Mouse (Mus musculus) hindbrain, embryonic 10.5 days (tissue): Measurements from ENCODE around the gene Mogs. TPM values are rescaled to one million over a fixed set of nuclear protein-coding genes. Genes with fewer than 3 reads are reported as not detected.

Source experiments
- DNase-seq: peaks from one replicate; pipeline ENCODE4 v3.0.0-alpha.2; 2017; ENCODE audit warnings: low spot score
- H3K27ac ChIP-seq: fragments of 300-500 bp; sonication (generic); 2 replicates; pipeline ENCODE4 v1.5.1; 2016; ENCODE audit warnings: mild to moderate bottlenecking, moderate library complexity
- H3K27me3 ChIP-seq: fragments of 300-500 bp; sonication (generic); 2 replicates; pipeline ENCODE4 v1.6.1; 2016; ENCODE audit warnings: mild to moderate bottlenecking; ENCODE audit not compliant: poor library complexity, insufficient read depth, severe bottlenecking
- H3K36me3 ChIP-seq: fragments of 300-500 bp; sonication (generic); 2 replicates; pipeline ENCODE4 v1.6.1; 2016; ENCODE audit warnings: mild to moderate bottlenecking, moderate library complexity
- H3K4me1 ChIP-seq: fragments of 300-500 bp; sonication (generic); replicated peaks from 2 replicates; pipeline ENCODE4 v1.6.1; 2016; ENCODE audit warnings: mild to moderate bottlenecking
- H3K4me3 ChIP-seq: fragments of 300-500 bp; sonication (generic); 2 replicates; pipeline ENCODE4 v1.5.1; 2016; ENCODE audit warnings: mild to moderate bottlenecking, moderate library complexity
- H3K9me3 ChIP-seq: fragments of 300-500 bp; sonication (generic); 2 replicates; pipeline ENCODE4 v1.6.1; 2016; ENCODE audit warnings: mild to moderate bottlenecking, moderate library complexity
- WGBS: fragments of 180-500 bp; shearing (Covaris S2); methylation state at CpG from one replicate; pipeline ENCODE4 v1.1.7; 2016; 5-methylcytosine and 5-hydroxymethylcytosine counted together
- polyA plus RNA-seq: library from polyadenylated mRNA; unstranded; fragments of >200 nt; fragmentation: Nextera tagmentation; extraction: Ambion mirVana; gene quantifications from 2 replicates; pipeline ENCODE4 v1.2.1, GENCODE M21; 2016

Gene Mogs
- polyA plus RNA-seq, 1 experiment from 2014 or later, result 37.9 TPM

DNA sequence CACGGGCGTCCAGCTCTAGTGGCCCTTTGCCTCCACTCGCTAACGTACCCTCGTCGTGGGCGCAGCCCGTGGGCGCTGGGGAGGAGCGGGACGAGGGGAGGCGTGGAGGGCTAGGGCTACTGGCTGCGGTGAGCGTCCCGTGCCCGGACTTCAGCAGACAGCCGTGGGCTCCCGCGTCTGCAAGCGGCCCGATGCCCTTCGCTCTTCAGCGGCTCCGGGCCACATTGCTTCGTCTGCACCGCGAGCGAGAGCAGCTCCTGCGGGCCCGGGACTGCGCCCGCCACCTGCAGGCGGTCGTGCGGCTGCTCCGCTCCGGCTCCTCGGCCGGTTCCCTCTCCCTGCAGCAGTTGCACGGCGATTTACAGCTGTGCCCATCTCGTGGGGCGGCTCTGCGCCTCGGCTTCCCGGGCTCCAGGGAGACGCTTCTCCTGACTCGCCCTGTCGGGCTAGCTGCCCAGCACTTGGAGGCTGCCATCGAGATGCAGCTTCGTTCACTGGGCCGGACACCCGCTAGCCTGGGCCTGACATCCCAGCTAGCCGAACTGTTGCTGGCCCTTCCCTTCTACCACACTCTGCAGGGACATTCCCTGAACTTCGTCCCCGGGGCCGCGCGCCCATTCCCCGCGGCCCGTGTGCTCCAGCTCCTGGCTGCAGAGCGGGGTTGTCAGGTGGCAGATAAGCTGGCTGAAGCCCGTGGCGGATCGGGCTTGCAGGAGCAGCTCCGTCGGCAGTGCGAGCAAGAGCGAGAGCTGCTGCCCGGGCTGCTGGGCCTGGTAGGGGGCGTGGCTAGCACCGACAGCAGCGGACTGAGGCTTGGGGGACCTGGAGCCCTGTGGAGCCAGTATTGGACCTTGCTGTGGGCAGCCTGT lies 13.4 kb upstream of the Mogs start:
- WGBS, result under 1% methylated on average over 74 of the region's 74 CpGs
- DNase-seq, result peak; percentile 74

DNA sequence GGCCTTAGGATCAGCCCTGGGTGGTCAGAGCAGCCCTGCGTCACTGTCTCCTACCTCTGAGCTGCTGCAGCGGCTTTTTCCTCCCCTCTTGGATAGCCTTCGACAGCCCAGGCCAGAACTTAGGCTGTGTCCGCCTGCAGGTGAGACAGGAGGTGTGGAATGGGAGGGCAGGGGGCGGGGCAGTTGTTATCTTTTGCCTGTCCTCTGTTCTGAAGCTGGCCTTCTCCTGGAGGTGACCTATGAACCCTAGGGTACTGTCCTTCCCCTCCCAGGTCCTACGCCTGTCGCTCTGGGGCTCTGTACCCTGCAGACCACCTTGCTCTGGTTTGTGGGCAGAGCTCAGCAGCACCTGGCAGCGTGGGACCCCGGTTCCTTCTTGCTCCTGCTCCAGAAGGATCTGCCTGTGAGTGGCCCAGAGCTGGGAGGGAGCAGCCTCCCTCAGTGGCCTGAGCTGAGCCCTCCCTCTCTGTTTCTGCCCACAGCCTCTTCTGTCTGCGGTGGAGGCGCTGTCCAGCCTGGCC lies 12.1 kb upstream of the Mogs start:
- WGBS, result 41% methylated on average over 11 of the region's 11 CpGs
- peak overlapping the region; percentile 76 for H3K4me3 ChIP-seq

More for the DNA sequence above, 13.4 kb upstream of the Mogs start:
- Histone ChIP-seq H3K27me3 (peaks cover 25% of the 10 kb centered on the region), H3K36me3 (no peaks in the 10 kb centered on the region), H3K9me3 (no peaks in the 10 kb centered on the region), H3K4me3 (peak overlapping the region; percentile 76), H3K4me1 (peaks cover 22% of the 10 kb centered on the region), H3K27ac (peak overlapping the region; percentile 86)

DNA sequence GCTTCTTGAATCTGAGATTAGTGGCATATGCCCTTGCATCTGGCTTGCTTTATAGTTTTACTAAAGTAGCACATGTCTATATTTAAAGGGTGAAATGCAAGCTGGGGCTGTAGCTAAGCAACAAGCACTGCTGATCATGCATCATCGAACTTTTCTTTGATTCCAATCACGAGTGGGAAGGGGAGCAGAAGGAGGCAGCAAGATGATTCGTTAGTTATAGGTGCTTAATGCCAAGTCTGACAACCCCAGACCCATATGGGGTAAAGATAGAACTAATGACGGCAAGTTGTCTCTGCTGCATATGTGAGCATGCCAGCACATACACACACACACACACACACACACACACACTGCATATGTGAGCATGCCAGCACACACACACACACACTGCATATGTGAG lies 11.1 kb upstream of the Mogs start:
- no peak for DNase-seq
- Histone ChIP-seq H3K4me3 (no peak overlapping the region), H3K36me3 (0 out of 2 replicates have a peak, but pooled peaks cover 3% of the 10 kb centered on the region), H3K4me1 (peaks cover 38% of the 10 kb centered on the region), H3K27me3 (peaks cover 25% of the 10 kb centered on the region), H3K27ac (no peak overlapping the region), H3K9me3 (no peaks in the 10 kb centered on the region)
- WGBS, result 77% methylated on average over 4 of the region's 4 CpGs

More for the DNA sequence above, 12.1 kb upstream of the Mogs start:
- Histone ChIP-seq H3K9me3 (no peaks in the 10 kb centered on the region), H3K27me3 (peaks cover 25% of the 10 kb centered on the region), H3K27ac (no peak overlapping the region; the same call in 1 of the 2 replicates), H3K36me3 (0 out of 2 replicates have a peak, but pooled peaks cover 3% of the 10 kb centered on the region), H3K4me1 (peaks cover 32% of the 10 kb centered on the region)
- no peak for DNase-seq

DNA sequence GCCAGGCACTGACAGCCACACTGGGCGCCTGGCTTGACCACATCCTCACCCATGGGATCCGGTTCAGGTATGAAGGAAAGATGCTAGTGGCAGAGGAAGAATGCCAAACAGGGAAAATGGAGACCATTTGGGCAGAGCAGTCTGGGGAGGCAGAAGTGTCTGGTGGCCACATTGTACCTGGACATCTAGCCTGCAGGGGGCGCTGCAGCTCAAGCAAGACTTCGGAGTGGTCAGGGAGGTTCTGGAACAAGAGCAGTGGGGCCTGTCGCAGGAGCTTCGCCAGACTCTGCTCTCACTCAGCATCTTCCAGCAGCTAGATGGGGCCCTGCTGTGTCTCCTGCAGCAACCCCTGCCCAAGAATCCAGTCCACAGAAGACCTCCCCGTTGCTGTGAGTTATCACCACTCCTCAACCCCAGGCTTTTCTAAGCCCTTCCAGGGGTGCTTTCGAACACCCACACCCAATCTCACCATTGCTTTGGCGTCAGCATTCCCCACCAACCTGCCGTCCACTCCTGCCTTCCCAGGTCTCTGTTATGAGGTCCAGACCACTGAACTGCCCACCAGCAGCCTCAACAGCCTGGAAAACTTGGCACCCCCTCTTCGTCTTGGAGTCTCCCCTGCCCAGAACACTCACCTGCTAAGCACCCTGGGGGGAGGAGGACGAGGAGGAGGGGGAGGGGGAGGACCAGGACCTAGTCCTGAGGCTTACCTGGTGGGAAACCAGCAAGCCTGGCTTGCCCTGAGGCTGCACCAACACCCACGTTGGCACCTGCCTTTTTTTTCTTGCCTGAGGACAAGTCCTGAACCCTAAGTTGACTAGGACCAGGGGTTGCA lies 7.5 kb upstream of the Mogs start:
- H3K27ac ChIP-seq, result peak overlapping the region; percentile 93

DNA sequence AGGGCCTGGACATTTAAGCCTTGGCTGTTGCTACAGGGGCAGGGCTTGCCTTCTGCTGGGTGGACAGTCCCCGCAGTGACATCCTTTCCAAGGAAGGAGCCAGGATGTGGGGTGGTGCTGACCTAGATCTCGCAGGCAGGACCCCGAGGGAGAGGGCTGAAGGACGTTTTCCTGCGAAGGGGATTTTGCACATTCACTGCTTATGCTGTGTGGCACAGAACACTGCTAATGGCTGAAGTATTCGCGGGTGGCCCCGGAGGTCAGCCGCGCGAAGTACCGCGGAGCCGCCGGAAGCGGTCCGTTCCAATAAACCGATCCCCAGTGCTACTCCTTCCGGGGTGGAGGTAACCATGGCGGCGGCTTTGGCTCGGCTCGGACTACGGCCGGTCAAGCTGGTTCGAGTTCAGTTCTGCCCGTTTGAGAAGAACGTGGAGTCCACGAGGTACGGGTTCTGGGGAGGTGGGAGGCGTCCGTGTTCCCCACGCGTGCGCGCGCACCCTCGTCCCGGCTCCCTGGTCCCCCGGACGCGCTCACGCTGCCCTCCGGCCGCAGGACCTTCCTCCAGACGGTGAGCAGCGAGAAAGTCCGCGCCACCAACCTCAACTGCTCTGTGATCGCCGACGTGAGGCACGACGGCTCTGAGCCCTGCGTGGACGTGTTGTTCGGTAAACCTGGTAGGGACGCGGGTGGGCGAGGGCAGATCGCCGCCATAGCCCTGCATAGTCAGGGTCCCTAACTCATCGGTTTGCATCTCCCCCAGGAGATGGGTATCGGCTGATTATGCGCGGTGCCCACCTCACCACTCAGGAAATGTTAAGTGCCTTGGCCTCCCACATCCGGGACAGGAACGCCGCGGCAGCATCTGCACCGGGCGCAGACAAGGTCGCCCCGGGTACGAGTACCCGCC lies 6.3 kb upstream of the Mogs start, which contains the start of gene Mrpl53:
Gene Mrpl53 (plus strand): TSS at position 279 of the 907 bp plus-strand sequence.
- H3K9me3 ChIP-seq, result no peaks in the 10 kb centered on the region

More for the DNA sequence above, 7.5 kb upstream of the Mogs start:
- no peaks in the 10 kb centered on the region for H3K9me3 ChIP-seq
- H3K27me3 ChIP-seq, result peaks cover 9% of the 10 kb centered on the region
- peaks cover 14% of the 10 kb centered on the region; the same call in 1 of the 2 replicates for H3K36me3 ChIP-seq
- H3K4me1 ChIP-seq, result peaks cover 37% of the 10 kb centered on the region
- 31% methylated on average over 13 of the region's 13 CpGs for WGBS
- peak; percentile 85 for DNase-seq
- peak overlapping the region; percentile 80 for H3K4me3 ChIP-seq

DNA sequence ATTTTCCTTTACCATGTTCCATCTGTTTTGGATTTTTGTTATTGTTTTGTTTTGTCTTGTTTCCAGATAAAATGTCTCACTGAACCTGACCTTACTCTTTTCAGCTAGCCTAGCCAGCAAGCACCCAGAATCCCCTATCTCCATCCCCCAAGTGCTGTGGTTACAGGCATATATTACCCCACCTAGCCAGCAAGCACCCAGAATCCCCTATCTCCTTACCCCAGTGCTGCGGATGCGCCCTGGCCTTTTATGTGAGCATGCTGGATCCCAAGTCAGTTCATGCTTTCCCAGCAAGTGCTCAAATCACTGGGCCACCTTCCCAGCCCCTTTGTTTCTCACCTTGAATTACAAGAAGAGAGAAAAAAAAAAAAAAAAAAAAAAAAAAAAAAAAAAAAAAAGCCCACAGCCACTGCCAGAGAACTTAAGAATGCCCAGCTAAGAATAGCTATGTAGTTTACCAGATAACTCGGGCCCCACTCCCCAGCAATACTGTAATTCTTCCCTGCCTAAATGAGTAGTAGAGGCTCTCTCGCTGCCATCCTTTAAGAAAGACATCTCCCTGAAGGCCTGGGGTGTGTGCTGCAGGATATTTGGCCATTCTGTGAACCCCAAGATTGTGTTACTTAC lies 3.7 kb upstream of the Mogs start:
- H3K36me3 ChIP-seq, result peaks cover 16% of the 10 kb centered on the region
- WGBS, result 91% methylated on average over 4 of the region's 4 CpGs
- no peaks in the 10 kb centered on the region for H3K9me3 ChIP-seq
- H3K4me1 ChIP-seq, result peaks cover 51% of the 10 kb centered on the region
- H3K27me3 ChIP-seq, result no peaks in the 10 kb centered on the region
- H3K4me3 ChIP-seq, result no peak overlapping the region
- DNase-seq, result no peak
- no peak overlapping the region for H3K27ac ChIP-seq

More for the DNA sequence above, 6.3 kb upstream of the Mogs start, which contains the start of gene Mrpl53:
- Histone ChIP-seq H3K27me3 (no peaks in the 10 kb centered on the region), H3K4me1 (peaks cover 29% of the 10 kb centered on the region), H3K27ac (peak within 1 kb of the TSS; percentile 93), H3K4me3 (peak within 1 kb of the TSS; percentile 80), H3K36me3 (peaks cover 14% of the 10 kb centered on the region; the same call in 1 of the 2 replicates)
- DNase-seq, result peak; percentile 84
- WGBS, result under 1% methylated on average over 76 of the region's 76 CpGs

DNA sequence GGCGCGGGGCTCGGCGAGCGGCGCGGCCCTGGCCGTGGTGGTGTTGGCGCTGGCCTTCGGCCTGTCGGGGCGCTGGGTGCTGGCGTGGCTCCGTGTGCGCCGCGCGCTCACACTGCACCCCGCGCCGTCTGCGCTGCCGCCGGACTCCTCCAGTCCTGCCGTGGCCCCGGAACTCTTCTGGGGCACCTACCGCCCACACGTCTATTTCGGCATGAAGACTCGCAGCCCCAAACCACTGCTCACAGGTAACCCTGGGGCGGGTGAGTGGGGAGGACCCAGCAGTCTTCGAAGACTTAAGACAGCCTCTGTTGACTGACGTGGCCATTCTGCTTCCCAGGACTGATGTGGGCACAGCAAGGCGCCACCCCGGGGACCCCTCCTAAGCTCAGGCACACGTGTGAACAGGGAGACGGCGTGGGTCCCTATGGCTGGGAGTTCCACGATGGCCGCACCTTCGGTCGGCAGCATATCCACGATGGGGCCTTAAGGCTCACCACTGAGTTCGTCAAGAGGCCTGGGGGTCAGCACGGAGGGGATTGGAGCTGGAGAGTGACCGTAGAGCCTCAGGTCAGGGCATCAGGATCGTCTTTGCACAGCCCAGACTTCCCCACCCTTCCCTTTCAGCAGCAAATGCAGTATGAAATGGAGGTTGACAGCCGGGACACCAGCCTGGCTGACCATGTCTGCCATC lies 531 bp downstream of the Mogs start:
- Histone ChIP-seq H3K27ac (peak overlapping the region; percentile 92), H3K27me3 (no peaks in the 10 kb centered on the region), H3K4me1 (peaks cover 59% of the 10 kb centered on the region), H3K4me3 (peak overlapping the region; percentile 89), H3K9me3 (no peaks in the 10 kb centered on the region), H3K36me3 (peaks cover 42% of the 10 kb centered on the region)
- DNase-seq, result no peak
- 2% methylated on average over 48 of the region's 48 CpGs for WGBS

DNA sequence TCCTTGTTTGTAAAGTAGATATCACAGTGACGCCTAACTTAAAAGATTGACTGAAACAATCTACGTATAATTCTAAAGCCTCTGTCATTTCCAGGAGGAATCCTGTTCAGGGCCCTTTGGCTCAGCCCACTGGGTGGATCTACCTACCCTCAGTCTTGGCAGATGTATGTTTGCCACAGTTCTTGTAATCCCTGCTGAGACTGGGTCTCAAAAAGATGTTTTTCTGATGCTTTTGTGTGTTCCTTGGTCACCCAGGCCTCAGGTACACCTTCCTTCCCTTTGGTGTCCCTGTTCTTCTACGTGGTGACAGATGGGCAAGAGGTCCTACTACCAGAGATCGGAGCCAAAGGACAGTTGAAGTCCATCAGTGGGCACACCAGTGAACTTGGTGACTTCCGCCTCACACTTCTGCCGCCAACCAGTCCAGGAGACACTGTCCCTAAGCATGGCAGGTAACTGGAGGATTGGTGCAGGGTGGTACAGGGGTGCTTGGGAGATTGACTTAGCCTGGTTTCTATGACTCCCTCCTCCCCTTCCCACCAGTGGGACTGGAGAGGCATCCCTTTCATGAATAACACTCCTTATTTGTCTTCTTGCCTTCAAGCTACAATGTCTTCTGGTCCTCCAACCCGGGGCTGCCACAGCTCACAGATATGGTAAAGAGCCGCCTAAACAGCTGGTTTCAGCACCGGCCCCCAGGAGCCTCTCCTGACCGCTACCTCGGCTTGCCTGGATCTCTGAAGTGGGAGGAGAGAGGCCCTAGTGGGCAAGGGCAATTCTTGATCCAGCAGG lies 1.3 kb downstream of the Mogs start:
- 83% methylated on average over 11 of the region's 11 CpGs for WGBS
- Histone ChIP-seq H3K9me3 (no peaks in the 10 kb centered on the region), H3K4me3 (peak overlapping the region; percentile 89), H3K4me1 (peaks cover 59% of the 10 kb centered on the region), H3K36me3 (peaks cover 35% of the 10 kb centered on the region), H3K27ac (peak overlapping the region; percentile 92; the same call in 1 of the 2 replicates), H3K27me3 (no peaks in the 10 kb centered on the region)
- DNase-seq, result no peak

DNA sequence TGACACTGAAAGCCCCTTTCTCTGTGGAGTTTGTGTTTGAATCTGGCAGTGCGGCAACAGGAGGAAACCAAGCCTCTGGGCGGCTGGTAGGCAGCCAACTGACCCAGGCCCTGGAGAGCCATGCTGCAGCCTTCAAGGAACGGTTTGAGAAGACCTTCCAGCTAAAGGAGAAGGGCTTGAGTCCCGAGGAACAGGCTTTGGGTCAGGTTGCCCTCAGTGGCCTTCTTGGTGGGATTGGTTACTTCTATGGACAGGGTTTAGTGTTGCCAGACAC lies 1.8 kb downstream of the Mogs start:
- Histone ChIP-seq H3K27ac (peak overlapping the region; percentile 25; the same call in 1 of the 2 replicates), H3K4me3 (peak overlapping the region; percentile 89), H3K36me3 (peaks cover 35% of the 10 kb centered on the region), H3K9me3 (no peaks in the 10 kb centered on the region), H3K4me1 (peaks cover 63% of the 10 kb centered on the region), H3K27me3 (no peaks in the 10 kb centered on the region)
- no peak for DNase-seq
- 88% methylated on average over 4 of the region's 4 CpGs for WGBS

DNA sequence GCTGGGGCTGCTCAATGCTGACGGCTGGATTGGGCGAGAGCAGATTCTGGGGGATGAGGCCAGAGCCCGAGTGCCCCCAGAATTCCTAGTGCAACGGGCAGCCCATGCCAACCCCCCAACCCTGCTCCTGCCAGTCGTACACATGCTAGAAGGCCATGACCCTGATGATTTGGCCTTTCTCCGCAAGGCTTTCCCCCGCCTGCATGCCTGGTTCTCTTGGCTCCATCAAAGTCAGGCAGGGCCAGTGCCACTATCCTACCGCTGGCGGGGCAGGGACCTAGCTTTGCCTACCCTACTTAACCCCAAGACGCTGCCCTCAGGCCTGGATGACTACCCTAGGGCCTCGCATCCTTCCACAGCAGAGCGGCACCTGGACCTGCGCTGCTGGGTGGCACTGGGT lies 2.3 kb downstream of the Mogs start:
- peak overlapping the region; percentile 16; the same call in 1 of the 2 replicates for H3K4me3 ChIP-seq
- H3K9me3 ChIP-seq, result no peaks in the 10 kb centered on the region
- DNase-seq, result no peak
- peak overlapping the region; percentile 1; the same call in 1 of the 2 replicates for H3K27ac ChIP-seq
- H3K27me3 ChIP-seq, result no peaks in the 10 kb centered on the region
- WGBS, result 91% methylated on average over 13 of the region's 13 CpGs
- H3K4me1 ChIP-seq, result peaks cover 68% of the 10 kb centered on the region
- peaks cover 35% of the 10 kb centered on the region for H3K36me3 ChIP-seq
